Mouse (Mus musculus) liver, embryonic 11.5 days (tissue): ENCODE measurements around the gene Tnks2. TPM values are rescaled to one million over a fixed set of nuclear protein-coding genes. Genes with fewer than 3 reads are reported as not detected.

Experiments used
- ATAC-seq: fragments of 200-750 bp; cut with Nextera tagmentation; replicated peaks from 2 replicates; pipeline ENCODE4 v1.8.0; 2017; ENCODE audit warnings: moderate number of reproducible peaks, mild to moderate bottlenecking, moderate TSS enrichment, moderate library complexity; ENCODE audit not compliant: low FRiP score
- DNase-seq: peaks from one replicate; pipeline ENCODE4 v3.0.0-alpha.2; 2017; ENCODE audit warnings: low spot score
- H3K27ac ChIP-seq: fragments of 300-500 bp; sonication (generic); 2 replicates; pipeline ENCODE4 v1.5.1; 2014; ENCODE audit warnings: mild to moderate bottlenecking, low read depth, low read length, control low read depth
- H3K27me3 ChIP-seq: fragments of 300-500 bp; sonication (generic); replicated peaks from 2 replicates; pipeline ENCODE4 v1.6.1; 2014; ENCODE audit warnings: low read length, mixed read lengths; ENCODE audit not compliant: control insufficient read depth, insufficient read depth
- H3K36me3 ChIP-seq: fragments of 300-500 bp; sonication (generic); 2 replicates; pipeline ENCODE4 v1.6.1; 2014; ENCODE audit warnings: mild to moderate bottlenecking, low read length, moderate library complexity, mixed read lengths; ENCODE audit not compliant: control insufficient read depth, insufficient read depth
- H3K4me1 ChIP-seq: fragments of 300-500 bp; sonication (generic); replicated peaks from 2 replicates; pipeline ENCODE4 v1.6.1; 2014; ENCODE audit warnings: low read length, mixed read lengths; ENCODE audit not compliant: control insufficient read depth, insufficient read depth
- H3K4me2 ChIP-seq: fragments of 300-500 bp; sonication (generic); 2 replicates; pipeline ENCODE4 v1.6.1; 2014; ENCODE audit warnings: mild to moderate bottlenecking, control low read depth, moderate library complexity
- H3K4me3 ChIP-seq: fragments of 300-500 bp; sonication (generic); 2 replicates; pipeline ENCODE4 v1.5.1; 2014; ENCODE audit warnings: low read depth, low read length, control low read depth
- H3K9ac ChIP-seq: fragments of 300-500 bp; sonication (generic); 2 replicates; pipeline ENCODE4 v1.6.1; 2014; ENCODE audit warnings: low read depth, low read length, control low read depth
- H3K9me3 ChIP-seq: fragments of 300-500 bp; sonication (generic); 2 replicates; pipeline ENCODE4 v1.6.1; 2016; ENCODE audit warnings: low read length, inconsistent platforms, mixed read lengths; ENCODE audit not compliant: control insufficient read depth
- WGBS: fragments of 180-500 bp; shearing (Covaris S2); extraction: QIAGEN DNeasy Blood & Tissue Kit; methylation state at CpG from one replicate; pipeline ENCODE4 v1.1.7; 2014; 5-methylcytosine and 5-hydroxymethylcytosine counted together
- polyA plus RNA-seq: library from polyadenylated mRNA; unstranded; fragments of >200 nt; fragmentation: Nextera tagmentation; extraction: Ambion mirVana; gene quantifications from 2 replicates; pipeline ENCODE4 v1.2.1, GENCODE M21; 2014

Gene Tnks2
- polyA plus RNA-seq, 1 experiment from 2014 or later = 53.9 TPM

- Histone ChIP-seq H3K4me2 (peak overlapping the region; percentile 75), H3K9ac (peak overlapping the region; percentile 50; the same call in 1 of the 2 replicates), H3K4me3 (peak overlapping the region; percentile 96), H3K36me3 (peaks cover 3% of the 10 kb centered on the region; the same call in 1 of the 2 replicates), H3K27me3 (no peaks in the 10 kb centered on the region), H3K27ac (peak overlapping the region; percentile 21; the same call in 1 of the 2 replicates), H3K9me3 (no peaks in the 10 kb centered on the region), H3K4me1 (peaks cover 36% of the 10 kb centered on the region)
- ATAC-seq (no peak), DNase-seq (no peak)
- WGBS = 72% methylated on average over 6 of the region's 6 CpGs
Observed at GRCm38 (mm10) chr19:36927800-36928361, 93.8 kb downstream of the Tnks2 start.

GRCm38 (mm10) chr19:36929816-36930215, 95.8 kb downstream of the Tnks2 start:
- H3K9me3 ChIP-seq = no peaks in the 10 kb centered on the region
- DNase-seq = no peak
- H3K4me2 ChIP-seq = no peak overlapping the region; the same call in 1 of the 2 replicates
- no peak overlapping the region for H3K27ac ChIP-seq
- H3K4me3 ChIP-seq = no peak overlapping the region
- peaks cover 3% of the 10 kb centered on the region; the same call in 1 of the 2 replicates for H3K36me3 ChIP-seq
- no peak overlapping the region for H3K9ac ChIP-seq
- no peaks in the 10 kb centered on the region for H3K27me3 ChIP-seq
- peaks cover 39% of the 10 kb centered on the region for H3K4me1 ChIP-seq
- no peak for ATAC-seq

GRCm38 (mm10) chr19:36932097-36932496, 98.1 kb downstream of the Tnks2 start:
- Histone ChIP-seq H3K9me3 (no peaks in the 10 kb centered on the region), H3K4me2 (0 out of 2 replicates have a peak overlapping the region, but pooled peaks have one; percentile 1), H3K9ac (no peak overlapping the region), H3K4me1 (peaks cover 45% of the 10 kb centered on the region), H3K27me3 (no peaks in the 10 kb centered on the region), H3K4me3 (no peak overlapping the region), H3K27ac (peak overlapping the region; percentile 48; the same call in 1 of the 2 replicates), H3K36me3 (peaks cover 5% of the 10 kb centered on the region; the same call in 1 of the 2 replicates)
- ATAC-seq = peak; percentile 48
- no peak for DNase-seq

- H3K27me3 ChIP-seq = no peaks in the 10 kb centered on the region
- H3K4me2 ChIP-seq = peak overlapping the region; percentile 17; the same call in 1 of the 2 replicates
- DNase-seq = no peak
- no peak overlapping the region for H3K27ac ChIP-seq
- WGBS = 66% methylated on average over 2 of the region's 2 CpGs
- no peak overlapping the region for H3K9ac ChIP-seq
- peaks cover 40% of the 10 kb centered on the region for H3K4me1 ChIP-seq
- no peaks in the 10 kb centered on the region for H3K9me3 ChIP-seq
- H3K36me3 ChIP-seq = peaks cover 5% of the 10 kb centered on the region; the same call in 1 of the 2 replicates
- H3K4me3 ChIP-seq = no peak overlapping the region
- no peak for ATAC-seq
Observed at GRCm38 (mm10) chr19:36932613-36933012, 98.6 kb downstream of the Tnks2 start.

- ATAC-seq (no peak), DNase-seq (no peak)
- no peak overlapping the region for H3K27ac ChIP-seq
- 0 out of 2 replicates have a peak, but pooled peaks cover 2% of the 10 kb centered on the region for H3K36me3 ChIP-seq
- H3K4me1 ChIP-seq = peaks cover 21% of the 10 kb centered on the region
- H3K9me3 ChIP-seq = no peaks in the 10 kb centered on the region
- H3K9ac ChIP-seq = no peak overlapping the region
- WGBS = 70% methylated on average over 4 of the region's 4 CpGs
- no peaks in the 10 kb centered on the region for H3K27me3 ChIP-seq
- H3K4me2 ChIP-seq = no peak overlapping the region
- no peak overlapping the region for H3K4me3 ChIP-seq
Observed at GRCm38 (mm10) chr19:36936285-36936684, 102.3 kb downstream of the Tnks2 start.

GRCm38 (mm10) chr19:36938008-36938407, 104.0 kb downstream of the Tnks2 start:
- DNase-seq (no peak), ATAC-seq (no peak)
- Histone ChIP-seq H3K9me3 (no peaks in the 10 kb centered on the region), H3K27me3 (no peaks in the 10 kb centered on the region), H3K4me2 (no peak overlapping the region), H3K36me3 (0 out of 2 replicates have a peak, but pooled peaks cover 2% of the 10 kb centered on the region), H3K4me3 (no peak overlapping the region), H3K9ac (no peak overlapping the region), H3K27ac (no peak overlapping the region), H3K4me1 (peaks cover 9% of the 10 kb centered on the region)

GRCm38 (mm10) chr19:36940064-36940463, 106.0 kb downstream of the Tnks2 start:
- ATAC-seq (peak; percentile 68), DNase-seq (no peak)
- Histone ChIP-seq H3K27ac (no peak overlapping the region), H3K27me3 (no peaks in the 10 kb centered on the region), H3K9ac (no peak overlapping the region), H3K4me3 (no peak overlapping the region), H3K36me3 (0 out of 2 replicates have a peak, but pooled peaks cover 2% of the 10 kb centered on the region), H3K9me3 (no peaks in the 10 kb centered on the region), H3K4me1 (peaks cover 5% of the 10 kb centered on the region), H3K4me2 (no peak overlapping the region)
- WGBS = 67% methylated on average over 1 of the region's 1 CpGs
